ENCODE assay signal across 26 mouse cellular contexts in genomic region chr17:69397163-69397562, GRCm38 (mm10). TPM values are rescaled to one million over a fixed set of nuclear protein-coding genes. Genes with fewer than 3 reads are reported as not detected.
DNase-seq lines count a peak whose midpoint lies in the region; ATAC-seq and TF ChIP-seq lines count a peak whose summit lies in the region.
"Had no signal": no experiment of that assay in that cellular context is flagged by ENCODE, and none has a peak within 500 bp of the region (broad histone marks: within the 10 kb centered on the region; RNA-seq: fewer than 3 reads in every experiment).

No protein-coding gene starts in this region.

- no peak for TF ChIP-seq EP300 in liver, embryonic 14.5 days (IDR thresholded peaks at IDR 0.05; ENCODE audit: low read depth)

- no peak for ATAC-seq in heart, embryonic 11.5 days (replicated peaks; ENCODE audit: insufficient number of reproducible peaks, low FRiP score, low TSS enrichment)
- ATAC-seq in liver, embryonic 14.5 days (ENCODE audit: insufficient read depth) = peak; percentile 19; the same call in 1 of the 2 replicates
- no peak for ATAC-seq in forebrain, embryonic 14.5 days

- H3K79me2 ChIP-seq in liver, adult 2 months (ENCODE audit: control insufficient read depth, insufficient read depth, low read length) = no peaks in the 10 kb centered on the region

- TF ChIP-seq POLR2A in liver, adult 2 months (IDR thresholded peaks at IDR 0.05; ENCODE audit: extremely low read depth, insufficient read depth, low read length) = no peak

- H3K4me3 ChIP-seq in heart, embryonic 11.5 days (ENCODE audit: low read depth, low read length) = no peak overlapping the region
- no peak overlapping the region for H3K4me3 ChIP-seq in liver, adult 2 months (ENCODE audit: insufficient read depth, low read depth, low read length)
- no peak overlapping the region for H3K4me3 ChIP-seq in liver, embryonic 14.5 days (ENCODE audit: insufficient read depth in 1 of 2, low read depth in 2 of 2, low read length in 2 of 2)
- H3K4me3 ChIP-seq in forebrain, embryonic 14.5 days (ENCODE audit: low read depth, low read length) = no peak overlapping the region
- H3K4me3 ChIP-seq: embryonic facial prominence, embryonic 15.5 days; limb, embryonic 10.5 days; neural tube, embryonic 12.5 days had no signal

- intact Hi-C loops in heart, postnatal 14 days (cut with DNase I) = no loop called here

- no peak overlapping the region for H3K4me2 ChIP-seq in heart, embryonic 11.5 days
- peak overlapping the region; percentile 66 for H3K4me2 ChIP-seq in liver, embryonic 14.5 days (ENCODE audit: low read depth)
- H3K4me2 ChIP-seq in forebrain, embryonic 14.5 days (ENCODE audit: low read length) = no peak overlapping the region
- H3K4me2 ChIP-seq: embryonic facial prominence, embryonic 15.5 days; lung, embryonic 14.5 days; midbrain, embryonic 11.5 days; neural tube, embryonic 12.5 days had no signal

- no peak for TF ChIP-seq CTCF in liver, adult 2 months (IDR thresholded peaks at IDR 0.05; ENCODE audit: low read depth, low read length)
- TF ChIP-seq CTCF in liver, embryonic 14.5 days (IDR thresholded peaks at IDR 0.05; ENCODE audit: low read depth) = no peak

- DNase-seq in heart, postnatal 14 days = no peak
- peak; percentile 58 for DNase-seq in liver, adult 2 months (ENCODE audit: extremely low read depth, low read depth, low spot score)
- DNase-seq in liver = no peak
- no peak for DNase-seq in liver, embryonic 14.5 days (ENCODE audit: low read depth in 3 of 3, low spot score in 3 of 3)
- DNase-seq in forebrain, embryonic 14.5 days (ENCODE audit: low spot score) = no peak
- DNase-seq in testis, postnatal 10 days (ENCODE audit: low spot score) = no peak
- DNase-seq: adrenal gland, postnatal 36 days; cerebellum, adult 2 months; cerebellum, postnatal 36 days; gastrocnemius, postnatal 25 days; kidney, adult 11 months; kidney, postnatal 4 days; lung, embryonic 14.5 days; lung, postnatal 36 days; right cerebral cortex, adult 18-20 months; thymus, postnatal 25 days had no signal

- H3K27me3 ChIP-seq in heart, embryonic 11.5 days (ENCODE audit: control insufficient read depth, insufficient read depth, low read length) = no peaks in the 10 kb centered on the region
- H3K27me3 ChIP-seq in liver, adult 2 months (ENCODE audit: control insufficient read depth, insufficient read depth, low read length) = no peaks in the 10 kb centered on the region
- H3K27me3 ChIP-seq in liver, embryonic 14.5 days (ENCODE audit: control insufficient read depth, insufficient read depth, low read length) = no peaks in the 10 kb centered on the region
- H3K27me3 ChIP-seq in forebrain, embryonic 14.5 days (replicated peaks; ENCODE audit: control insufficient read depth, insufficient read depth, low read length) = no peaks in the 10 kb centered on the region
- H3K27me3 ChIP-seq: CH12.LX; embryonic facial prominence, embryonic 15.5 days; neural tube, embryonic 12.5 days had no signal

- H3K36me3 ChIP-seq in heart, embryonic 11.5 days (ENCODE audit: control insufficient read depth, insufficient read depth, low read length) = no peaks in the 10 kb centered on the region
- H3K36me3 ChIP-seq in liver, adult 2 months (ENCODE audit: control insufficient read depth, insufficient read depth, low read length) = no peaks in the 10 kb centered on the region
- H3K36me3 ChIP-seq in liver, embryonic 14.5 days (replicated peaks; ENCODE audit: control insufficient read depth, insufficient read depth, low read depth) = no peaks in the 10 kb centered on the region
- H3K36me3 ChIP-seq in forebrain, embryonic 14.5 days (ENCODE audit: control insufficient read depth, insufficient read depth, low read length) = no peaks in the 10 kb centered on the region
- H3K36me3 ChIP-seq: embryonic facial prominence, embryonic 15.5 days; limb, embryonic 10.5 days; neural tube, embryonic 12.5 days had no signal

- WGBS in heart, embryonic 11.5 days (ENCODE audit: insufficient replicate concordance) = 37% methylated on average over 5 of the region's 5 CpGs
- 33% methylated on average over 5 of the region's 5 CpGs for WGBS in liver, adult 2 months
- 41% methylated on average over 5 of the region's 5 CpGs for WGBS in liver, embryonic 14.5 days (ENCODE audit: insufficient replicate concordance)
- WGBS in forebrain, embryonic 14.5 days = 67% methylated on average over 5 of the region's 5 CpGs

- H3K9ac ChIP-seq in heart, embryonic 11.5 days (ENCODE audit: low read depth, low read length) = no peak overlapping the region
- no peak overlapping the region for H3K9ac ChIP-seq in liver, adult 2 months (ENCODE audit: low read depth, low read length)
- H3K9ac ChIP-seq in liver, embryonic 14.5 days (replicated peaks) = peak overlapping the region; percentile 54
- no peak overlapping the region for H3K9ac ChIP-seq in forebrain, embryonic 14.5 days (ENCODE audit: low read length)
- H3K9ac ChIP-seq: embryonic facial prominence, embryonic 15.5 days; lung, embryonic 14.5 days; neural tube, embryonic 12.5 days had no signal

- no peaks in the 10 kb centered on the region for H3K9me3 ChIP-seq in heart, embryonic 11.5 days (replicated peaks; ENCODE audit: control insufficient read depth, low read length)
- H3K9me3 ChIP-seq in liver, embryonic 14.5 days (ENCODE audit: control insufficient read depth, low read length) = no peaks in the 10 kb centered on the region
- no peaks in the 10 kb centered on the region for H3K9me3 ChIP-seq in forebrain, embryonic 14.5 days (replicated peaks; ENCODE audit: control insufficient read depth, low read length)
- H3K9me3 ChIP-seq: embryonic facial prominence, embryonic 15.5 days; limb, embryonic 10.5 days; neural tube, embryonic 12.5 days had no signal

- peaks cover 4% of the 10 kb centered on the region; the same call in 1 of the 2 replicates for H3K4me1 ChIP-seq in heart, embryonic 11.5 days (ENCODE audit: control insufficient read depth, insufficient read depth, low read length)
- H3K4me1 ChIP-seq in liver, adult 2 months (ENCODE audit: control insufficient read depth, insufficient read depth, low read length) = no peaks in the 10 kb centered on the region
- H3K4me1 ChIP-seq in liver, embryonic 14.5 days (replicated peaks; ENCODE audit: control insufficient read depth in 2 of 2, insufficient read depth in 2 of 2, low read length in 1 of 2) = peaks cover 8 to 24% of the 10 kb centered on the region in 2 experiments
- H3K4me1 ChIP-seq in forebrain, embryonic 14.5 days (ENCODE audit: control insufficient read depth, insufficient read depth, low read length) = 0 out of 2 replicates have a peak, but pooled peaks cover 2% of the 10 kb centered on the region
- H3K4me1 ChIP-seq: embryonic facial prominence, embryonic 15.5 days; neural tube, embryonic 12.5 days had no signal

- H3K27ac ChIP-seq in heart, embryonic 11.5 days (ENCODE audit: low read depth, low read length) = 0 out of 2 replicates have a peak overlapping the region, but pooled peaks have one; percentile 29
- H3K27ac ChIP-seq in liver, adult 2 months (replicated peaks; ENCODE audit: insufficient read depth, low read depth, low read length) = no peak overlapping the region
- H3K27ac ChIP-seq in liver, embryonic 14.5 days = peak overlapping the region; percentile 31
- H3K27ac ChIP-seq in forebrain, embryonic 14.5 days (ENCODE audit: low read depth, low read length) = no peak overlapping the region
- H3K27ac ChIP-seq: embryonic facial prominence, embryonic 15.5 days; limb, embryonic 10.5 days; neural tube, embryonic 12.5 days had no signal

RNA-seq across cellular contexts. Expression of gene Zbtb14, which starts 14.3 kb away (rescaled TPM):
- 12.7 and 14.6 TPM in 2 replicates for polyA plus RNA-seq in heart, embryonic 11.5 days (2014; fragmentation: Nextera tagmentation; extraction: Ambion mirVana)
- total RNA-seq in heart, postnatal 14 days (2021) = 10 to 100 TPM; 10.3 to 11.0 TPM
- total RNA-seq in liver, adult 2 months (2014; rRNA removed) = 6.1 and 6.4 TPM in 2 replicates
- 1.9 and 2.7 TPM in 2 replicates for polyA plus RNA-seq in liver, adult 2 months (2012; rRNA removed)
- polyA plus RNA-seq in liver, embryonic 14.5 days (2012; rRNA removed) = 4.1 and 5.3 TPM in 2 replicates
- 7.6 and 7.8 TPM in 2 replicates for polyA plus RNA-seq in liver, embryonic 14.5 days (2014; fragmentation: Nextera tagmentation; extraction: Ambion mirVana)
- polyA plus RNA-seq in forebrain, embryonic 14.5 days (2014; fragmentation: Nextera tagmentation; extraction: Ambion mirVana) = 29.0 and 29.6 TPM in 2 replicates

RNA-seq across cellular contexts. Expression of gene Akain1, which starts 42.0 kb away (rescaled TPM):
- not detected in 2 replicates for polyA plus RNA-seq in heart, embryonic 11.5 days (2014; fragmentation: Nextera tagmentation; extraction: Ambion mirVana)
- not detected for total RNA-seq in heart, postnatal 14 days (2021)
- total RNA-seq in liver, adult 2 months (2014; rRNA removed) = under 0.01 TPM in 1 of 2 replicates, not detected in the other
- polyA plus RNA-seq in liver, adult 2 months (2012; rRNA removed) = not detected in 2 replicates
- polyA plus RNA-seq in liver, embryonic 14.5 days (2012; rRNA removed) = not detected in 2 replicates
- not detected in 2 replicates for polyA plus RNA-seq in liver, embryonic 14.5 days (2014; fragmentation: Nextera tagmentation; extraction: Ambion mirVana)
- 0.21 and 0.36 TPM in 2 replicates for polyA plus RNA-seq in forebrain, embryonic 14.5 days (2014; fragmentation: Nextera tagmentation; extraction: Ambion mirVana)
- total RNA-seq: adrenal gland, postnatal 36 days; CH12.LX; gastrocnemius, postnatal 25 days had no signal
- polyA plus RNA-seq: embryonic facial prominence, embryonic 15.5 days; heart, embryonic 14.5 days; hindbrain, embryonic 11.5 days; limb, embryonic 10.5 days; lung, embryonic 14.5 days; small intestine, adult 2 months; testis, adult 2 months had no signal

Comparison
In these comparisons a context has a peak if more than half of its experiments do, and no peak if none do; other contexts are left out.
1. H3K27ac ChIP-seq: peak in heart, embryonic 11.5 days (single experiment) and liver, embryonic 14.5 days (single experiment); none in liver, adult 2 months (single experiment) and forebrain, embryonic 14.5 days (single experiment).